Mouse (Mus musculus): ENCODE data around the gene Ociad2.

- no peak for TF ChIP-seq POLR2A (IDR thresholded peaks at IDR 0.05; ENCODE audit: extremely low read depth, insufficient read depth, low read length)
- no peak for TF ChIP-seq CTCF (IDR thresholded peaks at IDR 0.05; ENCODE audit: low read depth, low read length)
Measured at GRCm38 (mm10) chr5:73338832-73339163, 2.0 kb downstream of the Ociad2 start.
